Mouse (Mus musculus): ENCODE measurements around the gene Ercc1. TPM values are rescaled to one million over a fixed set of nuclear protein-coding genes. Genes with fewer than 3 reads are reported as not detected.

The Ercc1 gene
- polyA plus RNA-seq, 1 experiment from 2014 or later: 86.1 TPM

DNA sequence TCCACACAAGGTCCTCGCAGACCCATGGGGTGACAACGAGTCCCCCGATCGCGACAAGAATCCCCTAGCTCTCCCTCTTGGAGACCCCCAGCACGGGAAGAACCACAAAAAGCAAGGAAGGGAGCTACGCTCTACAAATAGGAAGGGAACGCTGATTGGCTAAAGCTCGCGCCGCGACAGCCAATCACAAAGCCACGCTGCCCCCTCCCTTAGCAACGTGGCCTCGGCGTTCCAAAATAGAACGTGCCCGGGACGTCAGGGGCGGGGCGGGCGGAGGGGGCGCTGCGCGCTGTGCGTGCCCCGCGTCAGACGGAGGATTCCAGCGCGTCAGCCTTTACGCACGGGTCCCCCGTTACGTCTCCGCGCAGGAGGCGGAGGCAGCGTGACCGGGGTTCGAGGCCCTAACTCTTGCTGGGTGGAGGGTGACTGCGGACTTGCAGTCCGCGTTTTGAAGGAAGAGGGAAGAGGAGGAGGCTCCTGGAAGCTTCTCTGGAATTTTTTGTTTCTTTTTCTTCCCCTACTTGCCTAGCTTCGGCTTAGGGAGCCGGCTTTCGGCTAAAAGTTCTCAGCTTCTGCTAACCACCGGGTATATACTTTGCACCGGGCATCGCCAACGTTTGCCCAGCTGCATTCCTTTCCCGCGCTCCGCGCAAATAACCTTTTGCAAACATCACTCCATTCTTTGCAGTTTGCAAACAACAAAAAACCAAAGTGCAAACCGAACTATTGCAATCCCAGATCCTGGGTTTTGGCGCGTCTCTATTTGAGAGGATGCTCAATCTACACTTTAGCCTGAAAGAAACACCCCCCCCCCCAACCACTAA, 35.9 kb upstream of the Ercc1 start:
- Histone ChIP-seq H3K4me3 (replicated peaks; ENCODE audit: low read length) (peak overlapping the region; percentile 51), H3K9ac (peak overlapping the region; percentile 43), H3K27me3 (ENCODE audit: control insufficient read depth, insufficient read depth, low read length) (peaks cover 38% of the 10 kb centered on the region), H3K4me2 (replicated peaks) (peak overlapping the region; percentile 69), H3K4me1 (replicated peaks; ENCODE audit: control insufficient read depth, insufficient read depth, low read length) (peaks cover 21% of the 10 kb centered on the region), H3K9me3 (ENCODE audit: control insufficient read depth, low read length) (no peaks in the 10 kb centered on the region), H3K36me3 (replicated peaks; ENCODE audit: control insufficient read depth, insufficient read depth) (no peaks in the 10 kb centered on the region), H3K27ac (peak overlapping the region; percentile 5; the same call in 1 of the 2 replicates)
- peak; percentile 88 for ATAC-seq (ENCODE audit: low FRiP score)
- WGBS: under 1% methylated on average over 58 of the region's 58 CpGs
- peak; percentile 93 for DNase-seq (ENCODE audit: low spot score)

DNA sequence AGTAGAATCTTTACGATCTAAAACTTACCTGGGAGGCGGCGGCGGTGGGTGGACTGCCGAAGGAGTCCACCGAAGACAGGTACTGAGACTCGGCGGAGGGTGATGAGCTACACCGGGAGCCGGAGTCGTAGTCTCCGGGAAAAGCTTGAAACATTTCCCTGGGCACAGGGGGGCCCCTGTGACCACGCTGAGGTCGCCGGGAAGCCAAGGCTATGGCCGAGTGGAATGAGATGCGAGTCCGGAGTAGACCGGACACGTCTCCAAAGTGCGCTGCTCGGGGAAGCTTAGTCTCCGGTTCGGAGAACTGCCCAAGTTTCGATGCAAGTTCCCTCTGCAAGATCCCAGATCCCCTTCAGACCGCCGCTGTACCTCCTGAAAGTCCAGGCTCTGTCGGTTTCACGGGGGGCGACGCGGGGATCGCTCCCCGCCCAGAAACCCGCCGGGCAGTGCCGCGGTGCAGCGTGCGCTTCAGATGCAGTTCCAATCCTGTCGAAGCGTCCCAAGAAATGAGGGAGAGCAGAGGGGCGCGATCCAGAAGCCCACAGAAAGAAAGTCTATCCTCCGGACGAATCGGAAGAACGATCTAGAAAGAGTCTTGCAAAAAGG, 35.2 kb upstream of the Ercc1 start:
- H3K27me3 ChIP-seq (ENCODE audit: control insufficient read depth, insufficient read depth, low read length): peaks cover 31% of the 10 kb centered on the region
- no peak for DNase-seq (ENCODE audit: low spot score)
- no peak for ATAC-seq (ENCODE audit: low FRiP score)

DNA sequence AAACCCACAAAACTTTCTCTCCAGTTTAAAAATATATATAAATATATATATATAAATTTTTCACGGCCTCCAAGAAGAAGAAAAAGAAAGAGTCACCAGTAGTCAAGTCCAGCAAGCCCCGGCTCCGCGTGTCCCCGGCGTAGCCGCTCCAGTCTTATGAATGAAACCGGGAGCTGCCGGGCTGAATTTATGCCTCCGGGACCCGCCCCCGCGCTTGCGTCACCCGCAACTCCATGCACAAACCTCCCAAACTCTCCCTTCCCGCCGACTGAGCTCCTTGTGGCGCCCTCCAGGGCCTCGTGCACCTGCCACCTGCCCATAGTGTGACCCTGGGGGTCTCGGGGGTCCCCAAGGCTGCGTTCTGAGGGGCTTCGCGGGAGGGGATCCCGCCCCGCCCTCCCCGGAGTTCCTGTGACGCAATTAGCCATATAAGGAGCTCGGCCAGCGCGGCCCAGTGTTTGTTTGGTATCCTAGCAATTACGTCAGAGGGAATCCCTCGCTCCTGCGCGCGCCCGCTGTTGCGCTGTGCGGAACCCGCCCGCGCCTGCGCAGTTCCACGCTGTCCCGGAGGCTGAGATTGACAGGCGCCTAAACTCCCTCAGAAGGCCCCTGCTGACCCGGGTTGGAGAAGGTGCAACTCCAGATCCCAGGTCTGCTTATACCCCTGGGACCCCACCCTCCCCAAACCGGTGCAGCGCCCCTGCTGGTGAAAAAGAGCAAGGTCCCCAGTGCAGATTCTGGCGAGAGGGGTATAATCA, 34.5 kb upstream of the Ercc1 start, which contains the start of gene Fosb:
TSS of gene Fosb (minus strand) at position 168 of the 758 bp plus-strand sequence.
- WGBS: under 1% methylated on average over 49 of the region's 49 CpGs
- no peak within 1 kb of the TSS for H3K27ac ChIP-seq

More for the DNA sequence above, 35.2 kb upstream of the Ercc1 start:
- Histone ChIP-seq H3K9ac (peak overlapping the region; percentile 47), H3K4me2 (replicated peaks) (peak overlapping the region; percentile 69), H3K36me3 (replicated peaks; ENCODE audit: control insufficient read depth, insufficient read depth) (no peaks in the 10 kb centered on the region), H3K4me1 (replicated peaks; ENCODE audit: control insufficient read depth, insufficient read depth, low read length) (peaks cover 21% of the 10 kb centered on the region), H3K4me3 (replicated peaks; ENCODE audit: low read length) (peak overlapping the region; percentile 51), H3K27ac (no peak overlapping the region), H3K9me3 (ENCODE audit: control insufficient read depth, low read length) (no peaks in the 10 kb centered on the region)
- 1% methylated on average over 48 of the region's 48 CpGs for WGBS

DNA sequence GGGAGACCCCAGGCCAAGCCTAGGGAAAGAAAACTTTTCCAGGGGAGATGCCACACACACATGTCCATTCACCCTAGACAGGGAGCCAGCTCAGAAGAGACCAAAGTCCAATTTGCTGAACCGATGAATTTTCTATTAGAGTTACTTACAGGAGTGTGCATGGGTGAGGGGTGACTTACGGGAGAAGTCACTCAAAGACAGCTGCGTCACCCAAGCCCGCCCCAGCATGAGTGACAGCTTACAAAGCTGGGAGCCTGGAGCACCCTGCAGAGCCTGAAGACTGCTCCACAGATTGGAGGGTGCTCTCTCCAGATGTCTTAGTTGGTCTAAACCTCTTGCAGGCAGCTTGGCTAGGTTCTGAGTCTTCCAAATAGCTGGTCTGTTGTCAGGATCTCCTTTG, 32.6 kb upstream of the Ercc1 start:
- no peaks in the 10 kb centered on the region for H3K9me3 ChIP-seq (ENCODE audit: control insufficient read depth, low read length)
- no peak overlapping the region for H3K4me3 ChIP-seq (replicated peaks; ENCODE audit: low read length)
- no peak overlapping the region for H3K9ac ChIP-seq
- 39% methylated on average over 4 of the region's 4 CpGs for WGBS
- no peak overlapping the region for H3K4me2 ChIP-seq (replicated peaks)
- peaks cover 5% of the 10 kb centered on the region for H3K27me3 ChIP-seq (ENCODE audit: control insufficient read depth, insufficient read depth, low read length)
- no peak overlapping the region for H3K27ac ChIP-seq
- peaks cover 15% of the 10 kb centered on the region for H3K4me1 ChIP-seq (replicated peaks; ENCODE audit: control insufficient read depth, insufficient read depth, low read length)
- DNase-seq (ENCODE audit: low spot score): no peak
- H3K36me3 ChIP-seq (replicated peaks; ENCODE audit: control insufficient read depth, insufficient read depth): no peaks in the 10 kb centered on the region
- no peak for ATAC-seq (ENCODE audit: low FRiP score)

More for the DNA sequence above, 34.5 kb upstream of the Ercc1 start, which contains the start of gene Fosb:
- DNase-seq (ENCODE audit: low spot score) (peak; percentile 98), ATAC-seq (ENCODE audit: low FRiP score) (peak; percentile 88)
- peaks cover 16% of the 10 kb centered on the region for H3K4me1 ChIP-seq (replicated peaks; ENCODE audit: control insufficient read depth, insufficient read depth, low read length)
- H3K27me3 ChIP-seq (ENCODE audit: control insufficient read depth, insufficient read depth, low read length): peaks cover 24% of the 10 kb centered on the region
- no peaks in the 10 kb centered on the region for H3K36me3 ChIP-seq (replicated peaks; ENCODE audit: control insufficient read depth, insufficient read depth)
- peak within 1 kb of the TSS; percentile 69 for H3K4me2 ChIP-seq (replicated peaks)
- peak within 1 kb of the TSS; percentile 53 for H3K9ac ChIP-seq
- H3K9me3 ChIP-seq (ENCODE audit: control insufficient read depth, low read length): no peaks in the 10 kb centered on the region
- H3K4me3 ChIP-seq (replicated peaks; ENCODE audit: low read length): peak within 1 kb of the TSS; percentile 51

DNA sequence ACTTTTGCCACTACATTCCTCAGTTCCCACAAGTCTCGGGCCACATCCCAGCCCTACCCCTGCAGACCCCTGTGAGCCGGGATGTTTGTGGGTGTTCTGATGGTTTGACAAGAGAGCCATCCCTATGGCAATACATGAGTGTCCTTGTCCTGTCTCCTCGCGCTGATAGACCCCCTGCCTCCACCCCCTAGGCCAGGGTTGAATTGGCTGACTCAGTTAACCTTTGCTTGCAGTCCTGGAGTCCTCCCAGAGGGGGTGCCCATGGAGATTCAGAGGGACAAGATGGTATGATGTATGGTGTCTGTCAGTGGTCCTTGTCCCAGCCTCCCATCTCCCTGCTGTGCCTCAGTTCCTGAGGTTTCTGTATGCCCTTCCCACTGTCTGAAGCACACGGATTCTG, 30.5 kb upstream of the Ercc1 start:
- no peaks in the 10 kb centered on the region for H3K36me3 ChIP-seq (replicated peaks; ENCODE audit: control insufficient read depth, insufficient read depth)
- ATAC-seq (ENCODE audit: low FRiP score) (no peak), DNase-seq (ENCODE audit: low spot score) (no peak)
- no peak overlapping the region for H3K4me3 ChIP-seq (replicated peaks; ENCODE audit: low read length)
- peaks cover 6% of the 10 kb centered on the region for H3K4me1 ChIP-seq (replicated peaks; ENCODE audit: control insufficient read depth, insufficient read depth, low read length)
- H3K4me2 ChIP-seq (replicated peaks): no peak overlapping the region
- no peak overlapping the region for H3K27ac ChIP-seq
- H3K9ac ChIP-seq: no peak overlapping the region
- H3K27me3 ChIP-seq (ENCODE audit: control insufficient read depth, insufficient read depth, low read length): no peaks in the 10 kb centered on the region
- H3K9me3 ChIP-seq (ENCODE audit: control insufficient read depth, low read length): no peaks in the 10 kb centered on the region
- 54% methylated on average over 5 of the region's 5 CpGs for WGBS

DNA sequence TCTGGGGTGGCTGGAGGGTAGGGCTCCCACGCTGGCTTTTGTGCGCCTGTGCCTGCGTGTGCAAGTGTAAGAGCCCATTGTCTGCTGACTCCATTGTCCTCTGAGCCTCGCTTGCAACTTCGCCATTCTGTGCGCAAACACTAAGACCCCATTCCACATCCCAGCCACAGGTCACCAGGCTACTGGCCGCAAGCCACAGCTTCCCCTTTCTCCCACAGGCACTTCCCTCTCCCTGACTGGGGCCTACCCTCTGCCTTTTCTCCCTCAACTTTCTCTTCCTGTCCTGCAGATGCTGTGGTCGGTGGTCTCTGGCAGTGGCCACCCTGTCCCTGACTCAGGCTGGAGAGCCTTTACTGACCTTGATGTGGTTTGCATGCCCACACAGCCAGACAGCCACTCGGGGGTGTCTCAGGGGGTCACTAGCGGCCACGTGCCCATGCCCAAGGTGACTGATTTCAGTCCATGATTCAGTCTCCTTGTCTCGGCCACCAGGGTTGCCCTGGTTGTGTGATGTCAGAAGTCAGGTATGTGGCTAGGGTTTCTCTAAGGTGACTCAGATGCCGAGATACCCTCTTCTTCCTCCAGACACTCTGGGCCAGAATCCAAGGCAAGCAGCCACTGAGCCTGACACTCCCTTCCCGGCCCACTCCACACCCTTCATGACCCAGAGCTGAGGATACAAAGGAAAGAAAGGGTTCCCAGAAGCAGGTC, 28.0 kb upstream of the Ercc1 start:
- ATAC-seq (ENCODE audit: low FRiP score) (no peak), DNase-seq (ENCODE audit: low spot score) (no peak)
- Histone ChIP-seq H3K4me3 (replicated peaks; ENCODE audit: low read length) (no peak overlapping the region), H3K27me3 (ENCODE audit: control insufficient read depth, insufficient read depth, low read length) (no peaks in the 10 kb centered on the region), H3K9me3 (ENCODE audit: control insufficient read depth, low read length) (no peaks in the 10 kb centered on the region), H3K36me3 (replicated peaks; ENCODE audit: control insufficient read depth, insufficient read depth) (no peaks in the 10 kb centered on the region), H3K4me2 (replicated peaks) (no peak overlapping the region), H3K9ac (no peak overlapping the region), H3K27ac (no peak overlapping the region), H3K4me1 (replicated peaks; ENCODE audit: control insufficient read depth, insufficient read depth, low read length) (peaks cover 10% of the 10 kb centered on the region)
- WGBS: 36% methylated on average over 14 of the region's 14 CpGs

DNA sequence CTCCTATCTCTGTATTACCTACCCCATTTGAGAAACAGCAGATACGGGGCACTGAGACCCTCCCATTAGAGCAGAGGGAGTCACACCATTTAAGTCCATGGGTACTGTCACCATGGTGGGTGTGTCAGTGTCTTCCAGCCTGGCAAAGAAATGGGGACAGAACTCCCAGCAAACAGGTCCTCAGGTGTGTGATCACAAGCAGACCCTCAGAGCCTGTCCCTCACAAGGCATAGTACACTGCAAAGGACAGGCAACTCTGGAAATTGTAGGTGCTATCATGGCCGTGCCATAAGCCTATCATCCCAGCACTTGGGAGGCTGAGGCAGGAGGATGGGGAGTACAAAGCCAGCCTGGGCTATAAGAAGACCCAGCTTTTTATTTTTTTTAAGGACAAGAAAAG, 26.4 kb upstream of the Ercc1 start:
- ATAC-seq (ENCODE audit: low FRiP score): no peak

DNA sequence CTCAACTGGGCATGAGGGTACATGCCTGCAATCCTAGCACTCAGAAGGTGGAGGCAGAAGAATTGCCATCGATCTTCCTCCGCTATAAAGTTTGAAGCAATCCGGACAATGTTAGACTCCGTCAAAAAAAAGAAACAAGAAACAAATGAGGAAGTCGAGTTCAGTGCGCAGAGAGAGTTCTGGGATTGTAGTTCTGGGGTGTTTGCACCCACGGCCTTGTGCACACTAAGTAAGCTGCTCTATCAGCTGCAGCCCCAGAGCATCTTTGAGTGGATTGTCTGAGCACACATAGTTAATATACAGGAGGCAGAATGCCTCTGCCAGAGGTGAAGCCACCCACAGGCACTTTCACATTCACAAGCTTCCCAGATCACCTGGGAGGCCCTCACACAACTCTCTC, 25.9 kb upstream of the Ercc1 start:
- Histone ChIP-seq H3K4me3 (replicated peaks; ENCODE audit: low read length) (no peak overlapping the region), H3K27ac (no peak overlapping the region), H3K4me2 (replicated peaks) (no peak overlapping the region), H3K9me3 (ENCODE audit: control insufficient read depth, low read length) (no peaks in the 10 kb centered on the region), H3K9ac (no peak overlapping the region), H3K27me3 (ENCODE audit: control insufficient read depth, insufficient read depth, low read length) (no peaks in the 10 kb centered on the region), H3K4me1 (replicated peaks; ENCODE audit: control insufficient read depth, insufficient read depth, low read length) (peaks cover 10% of the 10 kb centered on the region), H3K36me3 (replicated peaks; ENCODE audit: control insufficient read depth, insufficient read depth) (no peaks in the 10 kb centered on the region)
- ATAC-seq (ENCODE audit: low FRiP score): no peak
- no peak for DNase-seq (ENCODE audit: low spot score)
- WGBS: 82% methylated on average over 7 of the region's 7 CpGs

More for the DNA sequence above, 26.4 kb upstream of the Ercc1 start:
- no peaks in the 10 kb centered on the region for H3K36me3 ChIP-seq (replicated peaks; ENCODE audit: control insufficient read depth, insufficient read depth)
- H3K27ac ChIP-seq: no peak overlapping the region
- no peak overlapping the region for H3K4me2 ChIP-seq (replicated peaks)
- H3K27me3 ChIP-seq (ENCODE audit: control insufficient read depth, insufficient read depth, low read length): no peaks in the 10 kb centered on the region
- H3K4me3 ChIP-seq (replicated peaks; ENCODE audit: low read length): no peak overlapping the region
- no peak overlapping the region for H3K9ac ChIP-seq
- peaks cover 10% of the 10 kb centered on the region for H3K4me1 ChIP-seq (replicated peaks; ENCODE audit: control insufficient read depth, insufficient read depth, low read length)
- 82% methylated on average over 2 of the region's 2 CpGs for WGBS
- DNase-seq (ENCODE audit: low spot score): no peak
- H3K9me3 ChIP-seq (ENCODE audit: control insufficient read depth, low read length): no peaks in the 10 kb centered on the region

All from hindbrain, embryonic 14.5 days (tissue).